Mouse (Mus musculus): ENCODE results near the gene Smim17.

DNA sequence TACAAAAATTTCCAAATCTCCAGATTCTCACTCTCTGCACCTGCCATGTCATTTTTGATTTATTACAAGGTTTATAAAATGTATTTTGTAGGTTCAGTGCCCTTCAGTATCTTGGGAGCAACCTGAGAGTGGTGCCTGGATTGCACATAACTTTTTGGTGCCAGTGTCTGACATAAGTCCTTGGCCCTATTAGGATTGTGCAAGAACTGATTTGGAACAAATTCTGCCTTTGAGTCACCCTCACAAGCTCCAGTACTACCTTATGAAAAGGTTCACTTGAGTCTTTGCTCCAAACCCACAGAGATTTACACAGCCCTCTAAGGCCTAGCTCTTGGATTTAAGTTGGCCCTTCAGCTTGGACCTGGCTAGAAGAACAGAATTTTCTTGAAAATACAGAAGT is 68.4 kb downstream of the Smim17 start, which contains the start of gene Olfr1346:
- no peak for TF ChIP-seq CTCF (IDR thresholded peaks at IDR 0.05; ENCODE audit: low read depth)
- no peak for TF ChIP-seq EP300 (IDR thresholded peaks at IDR 0.05; ENCODE audit: low read depth)

All from liver, embryonic 14.5 days (tissue).